Mouse (Mus musculus): ENCODE results near the gene Nr2f2. TPM values are rescaled to one million over a fixed set of nuclear protein-coding genes. Genes with fewer than 3 reads are reported as not detected.

Nr2f2 gene
- polyA plus RNA-seq, 1 experiment from 2014 or later, result 55.5 TPM

DNA sequence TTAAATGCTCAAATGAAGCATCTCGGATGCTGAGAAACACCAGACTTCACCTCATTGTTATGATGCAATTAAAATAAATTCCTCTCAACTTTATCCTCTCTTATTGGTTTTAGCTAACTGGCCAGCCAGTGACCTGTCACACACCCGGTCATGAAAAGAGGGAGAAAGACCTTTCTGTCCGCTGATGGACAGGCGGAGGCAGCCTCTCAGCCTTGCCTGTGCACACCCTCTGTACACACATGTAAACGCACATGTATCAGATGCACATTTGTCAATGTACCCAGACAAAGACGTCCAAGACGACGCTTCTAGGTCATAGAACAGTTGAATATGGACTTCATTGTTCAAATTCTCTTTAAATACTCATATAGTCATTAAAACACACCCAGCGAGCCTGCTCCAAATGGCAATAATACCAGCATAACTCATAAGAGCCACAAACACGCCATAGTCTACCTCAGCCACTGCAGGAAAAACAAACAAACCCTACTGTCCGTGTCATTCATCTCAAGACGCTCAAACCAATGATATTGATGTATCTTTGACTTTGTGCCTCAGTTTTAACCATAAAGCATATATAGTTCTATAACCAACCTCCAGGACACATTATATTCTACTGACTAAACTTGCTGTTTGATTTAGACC is 3.9 kb downstream of the Nr2f2 start:
- 14% methylated on average over 12 of the region's 12 CpGs for WGBS
- H3K9ac ChIP-seq (ENCODE audit: low read depth, low read length), result peak overlapping the region; percentile 73
- peak overlapping the region; percentile 86 for H3K4me2 ChIP-seq (ENCODE audit: low read depth, low read length)
- no peak for ATAC-seq (ENCODE audit: low read depth)
- peaks cover 22% of the 10 kb centered on the region for H3K27me3 ChIP-seq (replicated peaks; ENCODE audit: control insufficient read depth, insufficient read depth, low read length)
- no peaks in the 10 kb centered on the region for H3K9me3 ChIP-seq (ENCODE audit: control insufficient read depth, low read length)
- 0 out of 2 replicates have a peak, but pooled peaks cover 3% of the 10 kb centered on the region for H3K36me3 ChIP-seq (ENCODE audit: control insufficient read depth, insufficient read depth, low read length)
- no peaks in the 10 kb centered on the region for H3K4me1 ChIP-seq (ENCODE audit: control insufficient read depth, insufficient read depth, low read length)
- peak overlapping the region; percentile 98 for H3K27ac ChIP-seq (replicated peaks; ENCODE audit: low read depth, low read length)
- peak overlapping the region; percentile 61 for H3K4me3 ChIP-seq (ENCODE audit: low read depth, low read length)
- DNase-seq (ENCODE audit: low spot score), result no peak

DNA sequence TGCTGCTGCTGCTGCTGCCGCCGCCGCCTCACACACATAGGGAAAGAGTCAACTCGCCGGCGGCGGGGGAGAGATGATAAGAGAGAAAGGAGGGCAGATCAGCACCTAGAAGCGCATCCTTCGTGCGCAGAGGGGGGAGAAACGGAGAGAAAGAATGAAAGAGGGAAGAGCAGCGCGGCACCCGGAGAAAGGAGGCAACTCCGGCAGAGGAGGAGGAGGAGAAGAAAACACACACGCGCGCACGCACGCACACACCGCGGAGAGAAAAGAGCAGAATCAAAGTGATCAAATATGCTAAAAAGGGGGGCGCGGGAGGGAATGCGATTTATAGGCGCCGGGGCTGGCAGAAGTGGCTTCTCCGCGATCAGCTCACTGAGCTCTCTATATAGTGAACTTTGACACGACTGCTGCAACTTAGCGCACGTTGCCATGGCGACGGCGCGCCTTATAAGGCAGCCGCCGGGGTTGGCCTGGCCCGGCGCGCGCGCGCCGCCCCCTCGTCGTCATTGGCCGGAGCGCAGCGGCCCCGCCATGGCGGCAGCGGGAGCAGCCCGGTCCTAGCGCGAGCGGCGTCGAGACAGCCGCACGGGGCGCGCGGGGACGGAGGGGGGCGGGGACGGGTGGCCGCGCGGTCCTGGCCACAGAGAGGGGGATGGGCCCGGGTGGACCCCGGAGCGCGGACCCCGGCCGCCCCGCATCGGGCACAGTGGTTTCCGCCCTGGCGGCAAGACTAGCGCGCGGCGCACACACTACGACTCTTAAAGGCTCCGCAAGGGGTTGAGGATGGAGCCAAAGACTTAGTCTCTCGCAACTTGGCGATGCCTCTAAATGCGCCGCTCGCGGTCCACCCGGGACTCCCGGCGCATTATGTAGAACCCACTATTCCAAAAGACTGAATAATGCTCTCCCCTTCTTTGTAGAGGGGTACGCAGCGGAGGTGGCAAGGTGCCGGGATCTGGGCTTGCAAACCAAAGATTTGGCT is 4.9 kb downstream of the Nr2f2 start:
- peak overlapping the region; percentile 98 for H3K27ac ChIP-seq (replicated peaks; ENCODE audit: low read depth, low read length)
- ATAC-seq (ENCODE audit: low read depth), result peak; percentile 92
- WGBS, result 0% methylated on average over 66 of the region's 98 CpGs
- H3K9me3 ChIP-seq (ENCODE audit: control insufficient read depth, low read length), result no peaks in the 10 kb centered on the region
- peak overlapping the region; percentile 61 for H3K4me3 ChIP-seq (ENCODE audit: low read depth, low read length)
- peaks cover 12% of the 10 kb centered on the region; the same call in 1 of the 2 replicates for H3K36me3 ChIP-seq (ENCODE audit: control insufficient read depth, insufficient read depth, low read length)
- no peaks in the 10 kb centered on the region for H3K4me1 ChIP-seq (ENCODE audit: control insufficient read depth, insufficient read depth, low read length)
- DNase-seq (ENCODE audit: low spot score), result peak; percentile 99
- H3K4me2 ChIP-seq (ENCODE audit: low read depth, low read length), result peak overlapping the region; percentile 86
- H3K9ac ChIP-seq (ENCODE audit: low read depth, low read length), result peak overlapping the region; percentile 82
- H3K27me3 ChIP-seq (replicated peaks; ENCODE audit: control insufficient read depth, insufficient read depth, low read length), result peaks cover 14% of the 10 kb centered on the region

DNA sequence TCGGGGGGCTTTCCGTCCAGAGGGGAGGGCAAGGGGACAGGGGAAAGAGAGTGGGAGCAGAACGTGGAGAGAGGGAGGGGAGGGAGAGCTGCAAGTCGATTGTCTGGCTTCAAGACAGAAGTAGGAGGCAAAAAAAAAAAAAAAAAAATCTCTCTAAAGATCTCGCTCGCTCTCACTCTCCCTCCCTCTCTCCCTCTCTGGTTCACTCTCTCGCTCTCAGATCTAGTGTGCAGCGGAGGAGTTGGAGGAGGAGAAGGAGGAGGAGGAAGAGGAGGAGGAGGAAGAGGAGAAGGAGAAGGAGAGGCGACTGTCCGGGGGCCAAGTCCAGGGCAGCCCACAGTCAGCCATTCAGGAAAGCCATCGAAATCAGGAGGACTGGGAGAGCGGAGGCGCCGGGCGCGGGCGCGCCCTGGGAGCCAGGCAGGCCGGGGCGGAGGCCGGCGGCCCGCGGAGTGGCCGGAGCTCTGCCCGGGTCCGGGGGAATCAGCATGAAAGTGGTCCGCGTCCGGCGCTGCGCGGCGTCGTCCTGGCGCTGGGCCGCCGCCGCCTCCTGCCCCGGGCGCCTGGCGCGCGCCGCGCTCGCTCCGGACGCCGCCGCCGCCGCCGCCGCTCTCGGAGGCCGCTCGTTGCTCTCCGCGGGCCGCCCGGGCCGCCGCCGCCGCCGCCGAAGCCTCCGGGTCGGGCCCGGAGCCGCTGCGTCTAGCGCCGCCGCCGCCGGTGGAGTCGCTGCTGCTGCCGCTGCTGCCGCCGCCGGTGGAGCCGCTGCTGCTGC is 5.7 kb downstream of the Nr2f2 start:
- DNase-seq (ENCODE audit: low spot score), result peak; percentile 64

DNA sequence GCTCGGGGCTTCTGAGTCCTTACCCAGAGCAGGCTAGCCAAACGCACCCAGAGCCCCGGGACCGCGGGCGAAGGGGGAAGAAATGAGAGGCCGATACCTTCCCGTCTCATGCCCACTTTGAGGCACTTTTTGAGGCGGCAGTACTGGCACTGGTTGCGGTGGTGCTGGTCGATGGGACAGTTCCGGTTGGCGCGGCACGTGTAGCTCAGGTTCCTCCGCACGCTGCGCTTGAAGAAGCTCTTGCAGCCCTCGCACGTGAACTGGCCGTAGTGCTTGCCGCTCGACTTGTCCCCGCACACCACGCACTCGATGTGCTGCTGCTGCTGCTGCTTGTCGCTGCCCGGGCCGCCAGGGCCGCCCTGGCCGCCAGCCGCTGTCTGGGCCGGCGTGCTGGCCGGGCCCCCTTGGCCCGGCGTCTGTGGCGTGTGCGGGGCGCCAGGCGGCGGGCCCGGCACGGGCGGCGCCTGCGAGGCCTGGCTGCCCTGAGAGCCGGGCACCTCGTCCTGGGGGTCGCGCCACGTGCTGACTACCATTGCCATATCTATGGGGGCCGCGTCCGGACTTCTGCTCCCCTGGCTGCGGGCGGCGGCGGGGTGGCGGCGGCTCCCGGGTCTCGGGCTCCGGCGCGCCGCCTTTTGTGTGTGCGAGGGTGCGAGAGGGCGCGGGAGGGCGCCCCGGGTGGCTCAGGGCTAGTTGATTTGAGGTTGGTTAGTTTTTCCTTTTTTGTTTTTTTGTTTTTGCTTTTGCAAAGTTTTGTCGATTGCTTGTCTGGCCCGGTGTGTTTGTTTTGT is 6.5 kb downstream of the Nr2f2 start:
- Histone ChIP-seq H3K4me2 (ENCODE audit: low read depth, low read length) (peak overlapping the region; percentile 86), H3K9ac (ENCODE audit: low read depth, low read length) (peak overlapping the region; percentile 82), H3K9me3 (ENCODE audit: control insufficient read depth, low read length) (no peaks in the 10 kb centered on the region), H3K27ac (replicated peaks; ENCODE audit: low read depth, low read length) (peak overlapping the region; percentile 98), H3K36me3 (ENCODE audit: control insufficient read depth, insufficient read depth, low read length) (peaks cover 22% of the 10 kb centered on the region; the same call in 1 of the 2 replicates), H3K4me3 (ENCODE audit: low read depth, low read length) (peak overlapping the region; percentile 61), H3K27me3 (replicated peaks; ENCODE audit: control insufficient read depth, insufficient read depth, low read length) (peaks cover 12% of the 10 kb centered on the region), H3K4me1 (ENCODE audit: control insufficient read depth, insufficient read depth, low read length) (no peaks in the 10 kb centered on the region)
- no peak for ATAC-seq (ENCODE audit: low read depth)
- DNase-seq (ENCODE audit: low spot score), result peak; percentile 46
- 0% methylated on average over 28 of the region's 75 CpGs for WGBS

More for the DNA sequence above, 5.7 kb downstream of the Nr2f2 start:
- peaks cover 12% of the 10 kb centered on the region for H3K27me3 ChIP-seq (replicated peaks; ENCODE audit: control insufficient read depth, insufficient read depth, low read length)
- H3K4me1 ChIP-seq (ENCODE audit: control insufficient read depth, insufficient read depth, low read length), result no peaks in the 10 kb centered on the region
- no peaks in the 10 kb centered on the region for H3K9me3 ChIP-seq (ENCODE audit: control insufficient read depth, low read length)
- H3K36me3 ChIP-seq (ENCODE audit: control insufficient read depth, insufficient read depth, low read length), result peaks cover 20% of the 10 kb centered on the region; the same call in 1 of the 2 replicates
- H3K4me3 ChIP-seq (ENCODE audit: low read depth, low read length), result peak overlapping the region; percentile 61
- peak overlapping the region; percentile 86 for H3K4me2 ChIP-seq (ENCODE audit: low read depth, low read length)
- peak overlapping the region; percentile 82 for H3K9ac ChIP-seq (ENCODE audit: low read depth, low read length)
- H3K27ac ChIP-seq (replicated peaks; ENCODE audit: low read depth, low read length), result peak overlapping the region; percentile 98
- ATAC-seq (ENCODE audit: low read depth), result no peak
- WGBS, result under 1% methylated on average over 39 of the region's 84 CpGs

DNA sequence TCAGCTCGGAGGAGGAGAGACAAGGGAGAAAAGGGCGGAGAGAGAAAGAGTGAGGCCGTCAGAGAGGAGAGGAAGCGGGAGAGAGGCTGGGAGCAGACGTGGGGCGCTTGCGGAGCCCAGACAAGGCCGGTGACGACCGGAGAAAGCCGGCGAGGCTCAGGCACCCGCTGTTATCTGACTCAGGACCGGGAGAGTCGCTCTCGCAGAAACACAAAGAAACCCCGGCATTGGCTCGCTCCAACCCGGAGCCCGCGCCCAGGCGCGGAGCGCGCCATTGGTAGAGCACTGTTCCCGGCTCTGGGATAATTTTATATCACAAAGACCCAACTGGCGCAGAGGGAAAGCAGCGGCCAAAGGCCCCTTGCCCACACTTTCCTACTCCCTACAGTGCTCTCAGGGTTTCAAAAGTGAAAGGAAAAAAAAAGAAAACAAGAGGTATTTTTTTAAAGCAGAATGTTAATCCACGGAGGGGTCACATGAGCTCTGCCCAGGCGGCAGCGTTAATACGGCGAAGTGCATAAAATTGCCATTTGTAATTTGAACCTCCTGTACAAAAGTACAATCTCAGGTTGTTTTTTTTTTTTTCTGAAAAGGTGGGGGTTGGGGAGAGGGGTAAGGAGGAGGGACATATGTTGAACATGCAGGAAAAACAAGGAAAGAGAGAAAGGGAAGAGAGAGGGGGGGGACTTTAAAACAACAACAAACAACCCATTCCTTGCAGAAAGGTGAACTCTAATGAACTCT is 7.5 kb downstream of the Nr2f2 start:
- DNase-seq (ENCODE audit: low spot score) (peak; percentile 82), ATAC-seq (ENCODE audit: low read depth) (no peak)
- peaks cover 12% of the 10 kb centered on the region for H3K27me3 ChIP-seq (replicated peaks; ENCODE audit: control insufficient read depth, insufficient read depth, low read length)
- no peaks in the 10 kb centered on the region for H3K9me3 ChIP-seq (ENCODE audit: control insufficient read depth, low read length)
- peaks cover 22% of the 10 kb centered on the region; the same call in 1 of the 2 replicates for H3K36me3 ChIP-seq (ENCODE audit: control insufficient read depth, insufficient read depth, low read length)
- peak overlapping the region; percentile 86 for H3K4me2 ChIP-seq (ENCODE audit: low read depth, low read length)
- peak overlapping the region; percentile 98 for H3K27ac ChIP-seq (replicated peaks; ENCODE audit: low read depth, low read length)
- H3K4me3 ChIP-seq (ENCODE audit: low read depth, low read length), result peak overlapping the region; percentile 61
- H3K9ac ChIP-seq (ENCODE audit: low read depth, low read length), result peak overlapping the region; percentile 82
- H3K4me1 ChIP-seq (ENCODE audit: control insufficient read depth, insufficient read depth, low read length), result no peaks in the 10 kb centered on the region
- under 1% methylated on average over 33 of the region's 33 CpGs for WGBS

DNA sequence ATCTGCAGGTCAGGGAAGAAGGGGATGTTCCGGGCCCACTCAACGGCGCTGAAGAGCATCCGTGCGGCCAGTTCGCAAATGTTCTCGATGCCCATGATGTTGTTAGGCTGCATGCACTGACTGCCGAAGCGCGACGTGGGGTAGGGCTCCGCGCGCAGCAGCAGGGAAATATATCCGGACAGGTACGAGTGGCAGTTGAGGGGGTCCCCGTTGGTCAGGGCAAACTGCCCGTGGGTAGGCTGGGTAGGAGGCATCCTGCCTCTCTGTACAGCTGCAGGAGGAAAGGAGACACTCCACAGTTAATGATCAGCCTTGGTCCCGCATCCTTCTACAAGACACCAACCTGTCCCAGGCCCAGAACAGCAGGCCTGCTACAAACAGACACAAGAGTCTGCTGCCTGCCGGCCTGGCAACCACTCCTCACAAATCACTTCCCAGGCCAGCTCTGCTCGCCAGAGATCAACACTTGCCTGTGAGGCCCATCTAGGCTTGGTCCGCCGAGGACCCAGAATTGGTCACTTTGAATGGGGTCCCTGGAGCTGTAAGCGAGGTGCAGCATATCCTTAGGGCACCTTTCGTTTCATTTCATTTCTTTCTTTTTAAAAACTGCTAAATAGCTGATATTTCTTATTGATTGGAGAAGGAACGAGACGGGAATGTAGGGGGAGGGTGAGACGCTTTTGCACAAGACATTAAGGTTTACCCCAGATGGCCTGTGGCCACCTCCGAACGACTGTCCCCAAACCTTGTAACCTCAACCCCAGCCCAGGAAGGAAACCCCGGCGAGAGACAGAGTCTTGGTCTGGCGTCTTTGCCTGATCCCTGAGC is 8.3 kb downstream of the Nr2f2 start:
- Histone ChIP-seq H3K4me2 (ENCODE audit: low read depth, low read length) (peak overlapping the region; percentile 86), H3K9ac (ENCODE audit: low read depth, low read length) (peak overlapping the region; percentile 82), H3K9me3 (ENCODE audit: control insufficient read depth, low read length) (no peaks in the 10 kb centered on the region), H3K27me3 (replicated peaks; ENCODE audit: control insufficient read depth, insufficient read depth, low read length) (peaks cover 7% of the 10 kb centered on the region), H3K27ac (replicated peaks; ENCODE audit: low read depth, low read length) (peak overlapping the region; percentile 98), H3K36me3 (ENCODE audit: control insufficient read depth, insufficient read depth, low read length) (peaks cover 22% of the 10 kb centered on the region; the same call in 1 of the 2 replicates), H3K4me1 (ENCODE audit: control insufficient read depth, insufficient read depth, low read length) (no peaks in the 10 kb centered on the region), H3K4me3 (ENCODE audit: low read depth, low read length) (peak overlapping the region; percentile 61)
- ATAC-seq (ENCODE audit: low read depth), result no peak
- WGBS, result 6% methylated on average over 32 of the region's 33 CpGs
- peak; percentile 36 for DNase-seq (ENCODE audit: low spot score)
